Mouse (Mus musculus) G1E (cell line): ENCODE measurements around the gene Clec4f.

Experiments
- CTCF ChIP-seq: IDR thresholded peaks from 2 replicates; pipeline ENCODE4 v1.5.1; 2012; ENCODE audit warnings: low read depth, low read length, inconsistent platforms, mixed read lengths
- GATA1 ChIP-seq: IDR thresholded peaks from 2 replicates; pipeline ENCODE4 v1.6.1; 2012; ENCODE audit warnings: borderline replicate concordance, low read length, inconsistent platforms, mixed read lengths
- GATA2 ChIP-seq: IDR thresholded peaks from 2 replicates; pipeline ENCODE4 v1.6.1; 2012; ENCODE audit warnings: low read depth, low read length, inconsistent platforms, borderline replicate concordance
- POLR2AphosphoS5 ChIP-seq: IDR thresholded peaks from 2 replicates; pipeline ENCODE4 v1.6.1; 2012; ENCODE audit warnings: low read depth, low read length, inconsistent platforms; ENCODE audit not compliant: insufficient replicate concordance
- TAL1 ChIP-seq: conservative IDR thresholded peaks from 2 replicates; pipeline ENCODE4 v1.6.1; 2012; ENCODE audit warnings: low read depth, low read length, inconsistent platforms, mixed read lengths

- TF ChIP-seq CTCF (no peak), GATA1 (no peak), TAL1 (no peak), POLR2AphosphoS5 (no peak), GATA2 (no peak)
These were observed 29.2 kb downstream of the Clec4f start for GRCm38 (mm10) chr6:83626781-83627180.
